ENCODE assay signal across 8 mouse cellular contexts in genomic region chr6:18030868-18031508, GRCm38 (mm10). TPM values are rescaled to one million over a fixed set of nuclear protein-coding genes. Genes with fewer than 3 reads are reported as not detected.
DNase-seq lines count a peak whose midpoint lies in the region; ATAC-seq and TF ChIP-seq lines count a peak whose summit lies in the region.

No protein-coding gene starts in this region.

- H3K4me2 ChIP-seq in forebrain, embryonic 15.5 days (replicated peaks): peak overlapping the region; percentile 88
- peak overlapping the region; percentile 97 for H3K4me2 ChIP-seq in limb, embryonic 13.5 days (replicated peaks)

- peaks cover 27% of the 10 kb centered on the region for H3K4me1 ChIP-seq in E14TG2a.4 (replicated peaks; ENCODE audit: low read depth, low read length)
- peaks cover 23% of the 10 kb centered on the region for H3K4me1 ChIP-seq in forebrain, embryonic 15.5 days
- H3K4me1 ChIP-seq in limb, embryonic 13.5 days: peaks cover 15% of the 10 kb centered on the region
- H3K4me1 ChIP-seq in small intestine, adult 2 months (ENCODE audit: control insufficient read depth, insufficient read depth, insufficient read length, low read length): no peaks in the 10 kb centered on the region

- no peak for TF ChIP-seq CTCF in E14TG2a.4 (conservative IDR thresholded peaks at IDR 0.05; ENCODE audit: low read length)
- no peak for TF ChIP-seq CTCF in small intestine, adult 2 months (IDR thresholded peaks at IDR 0.05; ENCODE audit: extremely low read depth, insufficient read length, insufficient replicate concordance, low read depth, low read length)

- peaks cover 6% of the 10 kb centered on the region; the same call in 1 of the 2 replicates for H3K9me3 ChIP-seq in E14TG2a.4 (ENCODE audit: low read length)
- H3K9me3 ChIP-seq in forebrain, embryonic 15.5 days: no peaks in the 10 kb centered on the region
- no peaks in the 10 kb centered on the region for H3K9me3 ChIP-seq in limb, embryonic 13.5 days

- peak; percentile 7 to 9 for DNase-seq in frontal cortex, postnatal 36 days (ENCODE audit: low spot score in 2 of 2)
- DNase-seq in frontal cortex, postnatal 10 days (ENCODE audit: low spot score in 2 of 2): no peak
- no peak for DNase-seq in cerebellum, postnatal 4 days (ENCODE audit: low spot score in 2 of 2)
- no peak for DNase-seq in T-cell, adult 2 months (ENCODE audit: low spot score)

- no peak overlapping the region for H3K27ac ChIP-seq in forebrain, embryonic 15.5 days (replicated peaks)
- H3K27ac ChIP-seq in limb, embryonic 13.5 days: no peak overlapping the region
- H3K27ac ChIP-seq in small intestine, adult 2 months (ENCODE audit: insufficient read depth, low read depth, low read length): no peak overlapping the region

- H3K4me3 ChIP-seq in E14TG2a.4 (replicated peaks; ENCODE audit: low read length): peak overlapping the region; percentile 76
- peak overlapping the region; percentile 46 for H3K4me3 ChIP-seq in forebrain, embryonic 15.5 days
- peak overlapping the region; percentile 60 for H3K4me3 ChIP-seq in limb, embryonic 13.5 days
- peak overlapping the region; percentile 44; the same call in 1 of the 2 replicates for H3K4me3 ChIP-seq in small intestine, adult 2 months (ENCODE audit: low read depth, low read length)

- TF ChIP-seq POLR2A in small intestine, adult 2 months (IDR thresholded peaks at IDR 0.05; ENCODE audit: low read depth, low read length): no peak

- H3K36me3 ChIP-seq in E14TG2a.4 (ENCODE audit: insufficient read depth, low read length): no peaks in the 10 kb centered on the region
- H3K36me3 ChIP-seq in forebrain, embryonic 15.5 days: no peaks in the 10 kb centered on the region
- H3K36me3 ChIP-seq in limb, embryonic 13.5 days: no peaks in the 10 kb centered on the region
- H3K36me3 ChIP-seq in small intestine, adult 2 months (ENCODE audit: control insufficient read depth, insufficient read depth, low read length): no peaks in the 10 kb centered on the region

- ATAC-seq in forebrain, embryonic 15.5 days (replicated peaks): peak; percentile 46
- no peak for ATAC-seq in limb, embryonic 13.5 days (ENCODE audit: low FRiP score, low read depth)

- 9% methylated on average over 12 of the region's 12 CpGs for WGBS in forebrain, embryonic 15.5 days
- WGBS in limb, embryonic 13.5 days: 11% methylated on average over 12 of the region's 12 CpGs
- WGBS in small intestine, adult 2 months: 19% methylated on average over 12 of the region's 12 CpGs

- peak overlapping the region; percentile 35; the same call in 1 of the 2 replicates for H3K9ac ChIP-seq in forebrain, embryonic 15.5 days (replicated peaks)
- H3K9ac ChIP-seq in limb, embryonic 13.5 days: peak overlapping the region; percentile 68

- peaks cover 49% of the 10 kb centered on the region for H3K27me3 ChIP-seq in E14TG2a.4 (ENCODE audit: insufficient read depth, low read length)
- peaks cover 36% of the 10 kb centered on the region for H3K27me3 ChIP-seq in forebrain, embryonic 15.5 days
- H3K27me3 ChIP-seq in limb, embryonic 13.5 days: peaks cover 53% of the 10 kb centered on the region
- peaks cover 14% of the 10 kb centered on the region for H3K27me3 ChIP-seq in small intestine, adult 2 months (ENCODE audit: control insufficient read depth, insufficient read depth, low read length)

RNA-seq across cellular contexts. Expression of gene Wnt2, which starts 0.6 kb away (rescaled TPM):
- 0.13 and 0.19 TPM in 2 replicates for polyA plus RNA-seq in forebrain, embryonic 15.5 days (2015; fragmentation: Nextera tagmentation; extraction: Ambion mirVana)
- 4.5 and 4.6 TPM in 2 replicates for polyA plus RNA-seq in limb, embryonic 13.5 days (2015; fragmentation: Nextera tagmentation; extraction: Ambion mirVana)
- polyA plus RNA-seq in small intestine, adult 2 months (2012; rRNA removed): 0.38 and 0.66 TPM in 2 replicates

Comparison
In these comparisons a context has a peak if more than half of its experiments do, and no peak if none do; other contexts are left out.
1. DNase-seq: peak in frontal cortex, postnatal 36 days (2 of 2); none in frontal cortex, postnatal 10 days (0 of 2), cerebellum, postnatal 4 days (0 of 2) and T-cell, adult 2 months (single experiment).
2. Peak in every context shown above with its lines, with median percentiles within 50 percentile points of each other: H3K4me3 ChIP-seq.